Mouse (Mus musculus) liver, adult 2 months (tissue): ENCODE measurements around the gene Gps1.

Experiments
- CTCF ChIP-seq: fragments of 200-500 bp; IDR thresholded peaks from 2 replicates; pipeline ENCODE4 v1.5.1; 2011; ENCODE audit warnings: low read depth, low read length, control low read depth
- POLR2A ChIP-seq: fragments of 200-500 bp; IDR thresholded peaks from 2 replicates; pipeline ENCODE4 v1.6.1; 2011; ENCODE audit warnings: low read length, control low read depth; ENCODE audit not compliant: insufficient read depth; ENCODE audit errors: extremely low read depth

GRCm38 (mm10) chr11:120789355-120789754 lies 5.3 kb downstream of the Gps1 start:
- no peak for TF ChIP-seq CTCF
- no peak for TF ChIP-seq POLR2A
